Mouse (Mus musculus) forebrain, embryonic 16.5 days (tissue): ENCODE measurements at regions not wholly inside any gene's neighbourhood (a gene's known extent, or its start where the extent isn't known, plus 50 kb on each side); places are given as distances from the start of the nearest gene placed in this dataset.
"Not testable (repeated sequence)": the region's sequence is repeated elsewhere in the genome, so short reads cannot be mapped to it uniquely, and the experiment has no call there.

ENCODE experiments used
- ATAC-seq: fragments of 200-750 bp; cut with Nextera tagmentation; 2 replicates; pipeline ENCODE4 v1.8.0; 2017; ENCODE audit warnings: mild to moderate bottlenecking, moderate library complexity
- H3K27ac ChIP-seq: fragments of 300-500 bp; sonication (generic); 2 replicates; pipeline ENCODE4 v1.5.1; 2014; ENCODE audit warnings: low read length, control low read depth
- H3K27me3 ChIP-seq: fragments of 300-500 bp; sonication (generic); replicated peaks from 2 replicates; pipeline ENCODE4 v1.6.1; 2014; ENCODE audit warnings: low read length; ENCODE audit not compliant: control insufficient read depth, insufficient read depth
- H3K36me3 ChIP-seq: fragments of 300-500 bp; sonication (generic); 2 replicates; pipeline ENCODE4 v1.6.1; 2014; ENCODE audit not compliant: control insufficient read depth, insufficient read depth
- H3K4me1 ChIP-seq: fragments of 300-500 bp; sonication (generic); replicated peaks from 2 replicates; pipeline ENCODE4 v1.6.1; 2014; ENCODE audit warnings: low read length; ENCODE audit not compliant: control insufficient read depth, insufficient read depth
- H3K4me2 ChIP-seq: fragments of 300-500 bp; sonication (generic); 2 replicates; pipeline ENCODE4 v1.6.1; 2014; ENCODE audit warnings: mild to moderate bottlenecking, low read length, control low read depth
- H3K4me3 ChIP-seq: fragments of 300-500 bp; sonication (generic); replicated peaks from 2 replicates; pipeline ENCODE4 v1.5.1; 2014; ENCODE audit warnings: mild to moderate bottlenecking, low read length, control low read depth
- H3K9ac ChIP-seq: fragments of 300-500 bp; sonication (generic); replicated peaks from 2 replicates; pipeline ENCODE4 v1.6.1; 2014; ENCODE audit warnings: low read depth, low read length, control low read depth
- H3K9me3 ChIP-seq: fragments of 300-500 bp; sonication (generic); 2 replicates; pipeline ENCODE4 v1.6.1; 2016; ENCODE audit warnings: low read length; ENCODE audit not compliant: control insufficient read depth
- WGBS: fragments of 180-500 bp; shearing (Covaris S2); extraction: QIAGEN DNeasy Blood & Tissue Kit; methylation state at CpG from one replicate; pipeline ENCODE4 v1.1.7; 2014; 5-methylcytosine and 5-hydroxymethylcytosine counted together

- no peaks in the 10 kb centered on the region for H3K36me3 ChIP-seq
- WGBS: 72% methylated on average over 1 of the region's 1 CpGs
- H3K9me3 ChIP-seq: no peaks in the 10 kb centered on the region
- H3K27ac ChIP-seq: no peak overlapping the region
- no peak overlapping the region for H3K4me2 ChIP-seq
- H3K9ac ChIP-seq: no peak overlapping the region
- H3K4me1 ChIP-seq: no peaks in the 10 kb centered on the region
- H3K27me3 ChIP-seq: no peaks in the 10 kb centered on the region
- no peak overlapping the region for H3K4me3 ChIP-seq
- no peak for ATAC-seq
Measured at GRCm38 (mm10) chr5:78075203-78075602, 667.4 kb upstream of the Igfbp7 start.

- WGBS: 30% methylated on average over 4 of the region's 4 CpGs
- no peaks in the 10 kb centered on the region for H3K9me3 ChIP-seq
- no peak overlapping the region for H3K9ac ChIP-seq
- no peak overlapping the region for H3K4me3 ChIP-seq
- H3K36me3 ChIP-seq: no peaks in the 10 kb centered on the region
- no peaks in the 10 kb centered on the region for H3K27me3 ChIP-seq
- no peaks in the 10 kb centered on the region for H3K4me1 ChIP-seq
- H3K4me2 ChIP-seq: no peak overlapping the region
- ATAC-seq: peak; percentile 67
- H3K27ac ChIP-seq: no peak overlapping the region
Measured at GRCm38 (mm10) chr5:78032554-78033250, 624.9 kb upstream of the Igfbp7 start.

DNA sequence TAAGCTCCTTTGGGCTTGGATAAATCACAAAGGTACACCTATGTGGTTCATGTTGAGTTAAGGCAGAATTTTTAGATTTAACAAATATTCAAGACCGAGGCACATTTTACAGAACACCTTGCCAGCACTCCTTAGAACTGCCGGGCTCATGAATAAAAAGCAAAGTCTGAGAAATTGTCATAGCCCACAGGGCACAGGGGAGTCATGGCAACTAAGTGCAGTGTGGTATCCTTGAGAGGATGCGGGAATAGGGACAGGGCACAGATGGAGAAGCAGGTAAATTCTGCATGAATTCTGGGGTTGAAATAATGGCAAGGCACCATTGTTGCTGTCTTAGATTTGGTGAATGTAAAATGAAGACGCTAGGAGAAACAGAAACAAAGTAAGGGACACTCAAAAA, 609.7 kb upstream of the Igfbp7 start:
- Histone ChIP-seq H3K27ac (no peak overlapping the region), H3K4me2 (no peak overlapping the region), H3K36me3 (no peaks in the 10 kb centered on the region), H3K9ac (no peak overlapping the region), H3K4me3 (no peak overlapping the region), H3K27me3 (no peaks in the 10 kb centered on the region), H3K9me3 (no peaks in the 10 kb centered on the region), H3K4me1 (no peaks in the 10 kb centered on the region)
- 83% methylated on average over 4 of the region's 4 CpGs for WGBS
- ATAC-seq: no peak

GRCm38 (mm10) chr5:77986449-77987047, 578.7 kb upstream of the Igfbp7 start:
- Histone ChIP-seq H3K9ac (no peak overlapping the region), H3K27me3 (no peaks in the 10 kb centered on the region), H3K4me1 (no peaks in the 10 kb centered on the region), H3K36me3 (no peaks in the 10 kb centered on the region), H3K27ac (no peak overlapping the region), H3K4me2 (no peak overlapping the region), H3K9me3 (no peaks in the 10 kb centered on the region), H3K4me3 (no peak overlapping the region)
- no peak for ATAC-seq
- 31% methylated on average over 10 of the region's 10 CpGs for WGBS

DNA sequence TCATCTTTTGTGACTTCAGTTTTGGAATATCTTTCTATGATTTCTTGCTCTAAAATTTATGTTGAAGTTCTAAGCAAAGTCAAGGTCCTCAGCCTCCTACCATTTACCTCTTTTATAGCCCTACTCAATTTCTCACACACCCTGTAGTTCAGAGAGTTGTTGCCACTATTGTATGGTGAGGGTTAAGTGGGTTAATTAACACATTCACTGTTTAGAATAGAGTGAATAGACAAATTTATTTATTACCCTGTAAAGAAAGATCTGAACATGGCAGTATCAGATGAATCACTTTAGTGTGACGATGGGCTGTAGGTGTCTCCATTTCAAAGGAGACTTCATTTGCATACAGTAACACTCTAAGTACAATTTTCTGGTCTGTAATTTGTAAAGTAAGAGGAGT, 577.4 kb upstream of the Igfbp7 start:
- Histone ChIP-seq H3K9me3 (no peaks in the 10 kb centered on the region), H3K27ac (no peak overlapping the region), H3K4me3 (no peak overlapping the region), H3K4me2 (no peak overlapping the region), H3K4me1 (no peaks in the 10 kb centered on the region), H3K36me3 (no peaks in the 10 kb centered on the region), H3K9ac (no peak overlapping the region), H3K27me3 (no peaks in the 10 kb centered on the region)
- WGBS: 43% methylated on average over 1 of the region's 1 CpGs
- ATAC-seq: no peak

DNA sequence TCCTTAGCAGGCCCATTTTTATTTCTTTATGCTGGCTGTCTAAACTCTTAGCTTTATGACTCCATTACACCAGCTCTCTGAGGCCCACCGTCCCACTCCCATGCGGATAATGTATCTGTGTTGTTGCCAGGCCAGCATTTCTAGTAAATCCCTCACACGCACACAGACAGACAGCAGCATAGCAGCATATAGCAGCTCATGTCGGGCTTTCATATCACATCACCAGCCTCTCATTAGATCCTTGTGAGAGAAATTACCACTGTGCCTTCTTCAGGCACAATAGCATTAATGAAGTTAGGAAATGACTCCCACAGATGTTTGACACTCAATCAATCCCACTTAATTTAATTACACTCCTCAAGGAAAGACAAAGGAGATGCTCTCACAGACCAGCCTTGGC, 532.2 kb upstream of the Igfbp7 start:
- peak; percentile 59; the same call in 1 of the 2 replicates for ATAC-seq
- not testable (repeated sequence) for H3K27ac ChIP-seq, H3K4me2 ChIP-seq, H3K27me3 ChIP-seq, H3K4me1 ChIP-seq, H3K9ac ChIP-seq, H3K9me3 ChIP-seq, H3K36me3 ChIP-seq, H3K4me3 ChIP-seq
- WGBS: 52% methylated on average over 4 of the region's 4 CpGs

DNA sequence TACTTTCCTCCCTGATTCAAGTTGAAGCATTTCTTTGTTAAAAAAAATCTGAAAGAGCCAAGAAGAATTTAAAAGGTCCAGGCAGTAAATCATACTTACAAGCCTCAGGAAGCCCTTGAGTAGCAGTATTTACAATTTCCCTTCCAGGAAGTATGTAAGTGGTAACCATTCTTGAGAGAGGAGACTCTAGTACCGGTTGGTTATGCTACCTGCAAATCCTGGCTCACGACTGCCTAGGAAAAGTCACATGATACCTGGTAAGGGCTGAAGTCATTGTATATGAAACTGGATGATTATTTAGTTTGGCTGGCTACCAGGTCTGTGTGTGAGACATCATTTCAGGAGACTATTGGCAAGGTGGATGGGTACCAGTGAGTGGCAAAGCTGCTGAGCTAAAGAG, 524.0 kb upstream of the Igfbp7 start:
- no peak overlapping the region for H3K27ac ChIP-seq
- no peaks in the 10 kb centered on the region for H3K4me1 ChIP-seq
- H3K36me3 ChIP-seq: no peaks in the 10 kb centered on the region
- no peak for ATAC-seq
- 89% methylated on average over 2 of the region's 2 CpGs for WGBS
- no peak overlapping the region for H3K4me3 ChIP-seq
- H3K27me3 ChIP-seq: no peaks in the 10 kb centered on the region
- no peak overlapping the region for H3K9ac ChIP-seq
- no peaks in the 10 kb centered on the region for H3K9me3 ChIP-seq
- no peak overlapping the region for H3K4me2 ChIP-seq

DNA sequence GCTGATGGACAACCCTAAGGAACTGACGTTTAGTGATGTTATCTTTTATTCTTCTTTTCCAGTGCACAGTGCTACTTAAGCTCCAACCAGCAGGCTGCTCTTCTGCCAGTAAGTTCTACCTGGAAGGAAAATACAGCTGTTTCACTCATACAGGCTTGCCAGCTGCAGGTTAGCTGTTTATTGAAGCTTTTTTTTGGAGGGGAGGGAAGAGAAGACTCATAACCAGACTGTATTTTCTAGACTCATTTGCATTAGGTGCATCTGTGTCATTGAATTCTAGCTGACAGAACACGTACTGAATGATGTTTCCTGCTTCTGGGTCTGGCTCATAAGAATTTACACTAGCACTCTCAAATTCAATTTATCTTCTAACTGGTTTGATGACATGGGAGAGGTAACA, 513.3 kb upstream of the Igfbp7 start:
- Histone ChIP-seq H3K27ac (no peak overlapping the region), H3K27me3 (no peaks in the 10 kb centered on the region), H3K4me3 (no peak overlapping the region), H3K36me3 (no peaks in the 10 kb centered on the region), H3K4me1 (no peaks in the 10 kb centered on the region), H3K4me2 (no peak overlapping the region), H3K9me3 (no peaks in the 10 kb centered on the region), H3K9ac (no peak overlapping the region)
- no peak for ATAC-seq
- 70% methylated on average over 2 of the region's 2 CpGs for WGBS

DNA sequence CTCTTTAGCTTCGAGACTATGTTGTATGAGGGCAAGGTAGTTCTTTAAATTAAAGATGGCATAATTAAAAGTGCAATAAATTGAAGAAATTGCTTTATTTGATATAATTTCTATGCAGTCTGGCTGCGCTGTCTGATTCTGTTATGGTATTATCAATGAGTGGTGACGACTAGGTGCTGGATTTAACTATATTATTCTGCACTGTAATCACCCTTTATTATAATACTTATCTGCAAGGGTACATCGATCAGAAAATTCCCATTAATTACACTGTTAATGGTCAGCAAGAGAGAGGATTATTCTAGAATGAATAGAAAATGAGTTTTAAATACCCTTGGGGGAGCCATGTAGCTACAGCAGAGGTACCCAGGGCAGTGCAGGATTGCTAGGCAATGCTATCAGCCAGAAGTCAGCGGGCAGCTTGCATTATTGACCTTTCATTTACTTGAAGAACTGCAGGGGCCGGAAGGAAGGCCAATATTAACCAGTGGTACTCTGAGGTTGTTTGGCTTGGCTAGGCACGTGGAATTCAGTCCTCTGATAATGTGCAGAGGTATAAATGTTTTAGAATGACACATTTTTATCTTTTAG, 509.3 kb upstream of the Igfbp7 start:
- WGBS: 74% methylated on average over 7 of the region's 7 CpGs
- no peak for ATAC-seq

More for the DNA sequence above, 509.3 kb upstream of the Igfbp7 start:
- no peaks in the 10 kb centered on the region for H3K4me1 ChIP-seq
- H3K36me3 ChIP-seq: no peaks in the 10 kb centered on the region
- no peak overlapping the region for H3K4me2 ChIP-seq
- no peak overlapping the region for H3K9ac ChIP-seq
- no peak overlapping the region for H3K4me3 ChIP-seq
- H3K27me3 ChIP-seq: no peaks in the 10 kb centered on the region
- H3K27ac ChIP-seq: no peak overlapping the region
- no peaks in the 10 kb centered on the region for H3K9me3 ChIP-seq
